Mouse (Mus musculus) embryonic facial prominence, embryonic 13.5 days (tissue): Measurements from ENCODE around the gene Gm10642. TPM values are rescaled to one million over a fixed set of nuclear protein-coding genes. Genes with fewer than 3 reads are reported as not detected.

Source experiments
- ATAC-seq: fragments of 200-750 bp; cut with Nextera tagmentation; 2 replicates; pipeline ENCODE4 v1.8.0; 2017; ENCODE audit warnings: low read depth; ENCODE audit not compliant: insufficient number of reproducible peaks, insufficient read depth, low FRiP score, low TSS enrichment
- H3K27ac ChIP-seq: fragments of 300-500 bp; sonication (generic); 2 replicates; pipeline ENCODE4 v1.5.1; 2015; ENCODE audit warnings: moderate library complexity, mild to moderate bottlenecking, inconsistent platforms
- H3K27me3 ChIP-seq: fragments of 300-500 bp; sonication (generic); 2 replicates; pipeline ENCODE4 v1.6.1; 2015; ENCODE audit warnings: mild to moderate bottlenecking, inconsistent platforms
- H3K36me3 ChIP-seq: fragments of 300-500 bp; sonication (generic); 2 replicates; pipeline ENCODE4 v1.6.1; 2015; ENCODE audit warnings: mild to moderate bottlenecking, inconsistent platforms
- H3K4me1 ChIP-seq: fragments of 300-500 bp; sonication (generic); 2 replicates; pipeline ENCODE4 v1.6.1; 2015; ENCODE audit warnings: inconsistent platforms
- H3K4me2 ChIP-seq: fragments of 300-500 bp; sonication (generic); 2 replicates; pipeline ENCODE4 v1.6.1; 2015; ENCODE audit warnings: moderate library complexity, mild to moderate bottlenecking, inconsistent platforms
- H3K4me3 ChIP-seq: fragments of 300-500 bp; sonication (generic); 2 replicates; pipeline ENCODE4 v1.5.1; 2015; ENCODE audit warnings: mild to moderate bottlenecking, inconsistent platforms
- H3K9ac ChIP-seq: fragments of 300-500 bp; sonication (generic); 2 replicates; pipeline ENCODE4 v1.6.1; 2015; ENCODE audit warnings: mild to moderate bottlenecking, inconsistent platforms
- H3K9me3 ChIP-seq: fragments of 300-500 bp; sonication (generic); 2 replicates; pipeline ENCODE4 v1.6.1; 2016; ENCODE audit warnings: inconsistent platforms
- WGBS: fragments of 180-500 bp; shearing (Covaris S2); methylation state at CpG from one replicate; pipeline ENCODE4 v1.1.7; 2015; ENCODE audit warnings: mixed read lengths; 5-methylcytosine and 5-hydroxymethylcytosine counted together
- polyA plus RNA-seq: library from polyadenylated mRNA; unstranded; fragments of >200 nt; fragmentation: Nextera tagmentation; extraction: Ambion mirVana; gene quantifications from 2 replicates; pipeline ENCODE4 v1.2.1, GENCODE M21; 2015

Gm10642 gene
- 0.28 and 0.33 TPM in 2 replicates for polyA plus RNA-seq

GRCm38 (mm10) chr9:70656130-70657007 is at the start of gene Gm10642:
Gene Gm10642 (plus strand): TSS chr9:70656251.
- no peaks in the 10 kb centered on the region for H3K9me3 ChIP-seq
- under 1% methylated on average over 72 of the region's 72 CpGs for WGBS
- H3K4me3 ChIP-seq = peak within 1 kb of the TSS; percentile 70
- H3K27ac ChIP-seq = peak within 1 kb of the TSS; percentile 94
- peak within 1 kb of the TSS; percentile 82 for H3K4me2 ChIP-seq
- no peaks in the 10 kb centered on the region for H3K27me3 ChIP-seq
- peaks cover 23% of the 10 kb centered on the region for H3K4me1 ChIP-seq
- peak; percentile 38 for ATAC-seq
- no peaks in the 10 kb centered on the region for H3K36me3 ChIP-seq
- peak within 1 kb of the TSS; percentile 88 for H3K9ac ChIP-seq

DNA sequence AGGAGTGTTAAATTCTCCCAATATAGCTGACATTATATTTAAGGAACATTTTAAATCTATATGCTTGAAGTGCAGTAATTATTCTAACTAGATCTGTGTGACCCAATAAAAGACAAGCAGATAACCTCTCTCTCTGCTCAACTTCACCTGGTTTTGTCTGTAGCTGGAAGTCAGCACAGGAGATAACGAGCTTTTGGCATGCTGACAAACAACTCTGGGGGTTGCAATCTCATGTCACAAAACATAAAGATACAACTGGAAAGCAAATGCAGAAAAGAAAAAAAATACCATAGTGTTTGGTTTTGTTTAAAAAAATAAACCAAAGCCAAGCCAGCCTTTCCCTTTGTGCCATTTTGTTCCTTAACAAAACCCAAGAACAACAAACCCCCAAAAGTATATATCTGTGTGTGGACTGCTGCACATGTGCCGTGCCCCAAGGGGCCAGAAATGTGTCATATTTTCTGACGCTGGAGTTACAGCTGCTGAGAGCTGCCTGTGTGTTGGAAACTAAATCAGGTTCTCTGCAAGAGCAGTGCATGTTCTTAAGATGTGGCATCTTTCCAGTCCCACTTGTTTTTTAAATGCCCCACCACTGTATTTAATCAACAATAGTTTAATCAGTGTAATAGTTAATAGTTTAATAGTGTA is 44.9 kb upstream of the Gm10642 start:
- Histone ChIP-seq H3K4me1 (peaks cover 4% of the 10 kb centered on the region; the same call in 1 of the 2 replicates), H3K27me3 (no peaks in the 10 kb centered on the region), H3K4me3 (no peak overlapping the region), H3K27ac (no peak overlapping the region), H3K9ac (no peak overlapping the region), H3K36me3 (peaks cover 25% of the 10 kb centered on the region), H3K4me2 (no peak overlapping the region), H3K9me3 (no peaks in the 10 kb centered on the region)
- ATAC-seq = no peak
- 60% methylated on average over 3 of the region's 3 CpGs for WGBS

GRCm38 (mm10) chr9:70629711-70630110 is 26.3 kb upstream of the Gm10642 start:
- 73% methylated on average over 2 of the region's 2 CpGs for WGBS
- H3K4me1 ChIP-seq = peaks cover 11% of the 10 kb centered on the region
- no peak for ATAC-seq

GRCm38 (mm10) chr9:70631665-70632064 is 24.4 kb upstream of the Gm10642 start:
- Histone ChIP-seq H3K27ac (peak overlapping the region; percentile 51; the same call in 1 of the 2 replicates), H3K36me3 (no peaks in the 10 kb centered on the region), H3K4me1 (peaks cover 11% of the 10 kb centered on the region), H3K27me3 (no peaks in the 10 kb centered on the region), H3K9ac (no peak overlapping the region), H3K4me3 (no peak overlapping the region), H3K9me3 (no peaks in the 10 kb centered on the region), H3K4me2 (no peak overlapping the region)
- WGBS = 18% methylated on average over 5 of the region's 5 CpGs
- no peak for ATAC-seq

More at GRCm38 (mm10) chr9:70629711-70630110, 26.3 kb upstream of the Gm10642 start:
- 0 out of 2 replicates have a peak, but pooled peaks cover 4% of the 10 kb centered on the region for H3K36me3 ChIP-seq
- no peaks in the 10 kb centered on the region for H3K9me3 ChIP-seq
- H3K4me3 ChIP-seq = no peak overlapping the region
- no peak overlapping the region for H3K9ac ChIP-seq
- no peak overlapping the region for H3K27ac ChIP-seq
- H3K4me2 ChIP-seq = no peak overlapping the region
- no peaks in the 10 kb centered on the region for H3K27me3 ChIP-seq

DNA sequence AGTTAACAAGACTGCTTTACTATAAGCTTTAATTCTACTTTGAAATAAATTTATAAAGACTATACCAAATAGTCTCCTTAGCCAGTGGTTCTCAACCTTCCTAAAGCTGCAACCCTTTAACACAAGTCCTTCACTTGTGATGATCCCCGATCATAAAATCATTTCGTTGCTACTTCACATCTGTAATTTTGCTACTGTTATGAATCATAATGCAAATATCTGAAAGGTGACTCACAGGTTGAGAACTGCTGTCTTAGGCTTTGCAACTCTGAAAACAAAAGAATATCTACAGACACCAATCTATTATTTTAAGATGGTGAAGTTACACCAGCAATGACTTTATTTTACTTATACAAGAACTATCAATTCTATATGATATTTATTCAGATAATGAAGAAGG is 19.3 kb upstream of the Gm10642 start:
- Histone ChIP-seq H3K4me2 (no peak overlapping the region), H3K4me1 (peaks cover 1% of the 10 kb centered on the region), H3K9me3 (no peaks in the 10 kb centered on the region), H3K4me3 (no peak overlapping the region), H3K36me3 (no peaks in the 10 kb centered on the region), H3K27ac (no peak overlapping the region), H3K9ac (no peak overlapping the region), H3K27me3 (no peaks in the 10 kb centered on the region)
- no peak for ATAC-seq
- WGBS = 82% methylated on average over 2 of the region's 2 CpGs

- Histone ChIP-seq H3K36me3 (no peaks in the 10 kb centered on the region), H3K27me3 (no peaks in the 10 kb centered on the region), H3K4me2 (no peak overlapping the region), H3K4me3 (no peak overlapping the region), H3K4me1 (peaks cover 15% of the 10 kb centered on the region), H3K9me3 (no peaks in the 10 kb centered on the region), H3K27ac (no peak overlapping the region), H3K9ac (no peak overlapping the region)
- WGBS = 77% methylated on average over 2 of the region's 2 CpGs
- no peak for ATAC-seq
Observed at GRCm38 (mm10) chr9:70650260-70650659, 5.8 kb upstream of the Gm10642 start.

GRCm38 (mm10) chr9:70650994-70651393 is 5.1 kb upstream of the Gm10642 start:
- no peaks in the 10 kb centered on the region for H3K27me3 ChIP-seq
- no peak overlapping the region for H3K4me3 ChIP-seq
- no peaks in the 10 kb centered on the region for H3K9me3 ChIP-seq
- no peaks in the 10 kb centered on the region for H3K36me3 ChIP-seq
- WGBS = 93% methylated on average over 1 of the region's 1 CpGs
- H3K9ac ChIP-seq = no peak overlapping the region
- H3K4me2 ChIP-seq = no peak overlapping the region
- no peak overlapping the region for H3K27ac ChIP-seq
- peaks cover 15% of the 10 kb centered on the region for H3K4me1 ChIP-seq
- ATAC-seq = no peak

- H3K27ac ChIP-seq = no peak overlapping the region
- no peak overlapping the region for H3K4me2 ChIP-seq
- no peak overlapping the region for H3K9ac ChIP-seq
- no peaks in the 10 kb centered on the region for H3K27me3 ChIP-seq
- peaks cover 19% of the 10 kb centered on the region for H3K4me1 ChIP-seq
- H3K36me3 ChIP-seq = no peaks in the 10 kb centered on the region
- no peaks in the 10 kb centered on the region for H3K9me3 ChIP-seq
- ATAC-seq = no peak
- 53% methylated on average over 2 of the region's 2 CpGs for WGBS
- no peak overlapping the region for H3K4me3 ChIP-seq
Observed at GRCm38 (mm10) chr9:70652221-70652620, 3.8 kb upstream of the Gm10642 start.

GRCm38 (mm10) chr9:70653875-70654274 is 2.2 kb upstream of the Gm10642 start:
- no peak for ATAC-seq
- H3K4me2 ChIP-seq = peak overlapping the region; percentile 21; the same call in 1 of the 2 replicates
- H3K27ac ChIP-seq = no peak overlapping the region
- H3K4me3 ChIP-seq = no peak overlapping the region
- H3K9ac ChIP-seq = no peak overlapping the region
- H3K4me1 ChIP-seq = peaks cover 23% of the 10 kb centered on the region
- H3K9me3 ChIP-seq = no peaks in the 10 kb centered on the region
- no peaks in the 10 kb centered on the region for H3K36me3 ChIP-seq
- 75% methylated on average over 2 of the region's 2 CpGs for WGBS
- H3K27me3 ChIP-seq = no peaks in the 10 kb centered on the region

GRCm38 (mm10) chr9:70654496-70654895 is 1.6 kb upstream of the Gm10642 start:
- H3K4me3 ChIP-seq = no peak overlapping the region
- H3K9ac ChIP-seq = no peak overlapping the region
- H3K4me2 ChIP-seq = peak overlapping the region; percentile 21; the same call in 1 of the 2 replicates
- H3K36me3 ChIP-seq = no peaks in the 10 kb centered on the region
- no peak for ATAC-seq
- WGBS = 66% methylated on average over 4 of the region's 4 CpGs
- no peaks in the 10 kb centered on the region for H3K9me3 ChIP-seq
- peaks cover 23% of the 10 kb centered on the region for H3K4me1 ChIP-seq
- H3K27me3 ChIP-seq = no peaks in the 10 kb centered on the region
- H3K27ac ChIP-seq = no peak overlapping the region

DNA sequence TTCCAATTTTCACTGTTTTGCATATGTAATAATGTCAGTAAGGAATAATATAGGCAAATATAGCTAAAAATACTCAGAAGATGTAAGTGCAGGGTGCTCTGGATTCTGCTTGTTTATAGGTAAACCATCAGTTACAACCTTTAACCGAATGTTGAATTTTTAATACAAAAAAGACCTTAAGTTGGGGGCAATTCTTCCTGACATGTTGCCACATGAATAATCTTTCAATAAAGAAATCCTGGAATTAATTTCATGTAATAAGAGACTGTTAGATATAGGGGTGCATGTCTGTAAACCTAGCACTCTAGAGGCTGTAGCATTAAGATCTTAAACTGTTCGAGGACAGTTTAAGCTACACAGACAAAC is 304 bp upstream of the Gm10642 start:
- H3K9me3 ChIP-seq = no peaks in the 10 kb centered on the region
- no peak overlapping the region for H3K9ac ChIP-seq
- peak overlapping the region; percentile 82 for H3K4me2 ChIP-seq
- WGBS = 35% methylated on average over 2 of the region's 2 CpGs
- ATAC-seq = no peak
- no peak overlapping the region for H3K27ac ChIP-seq
- H3K27me3 ChIP-seq = no peaks in the 10 kb centered on the region
- no peaks in the 10 kb centered on the region for H3K36me3 ChIP-seq
- peaks cover 23% of the 10 kb centered on the region for H3K4me1 ChIP-seq
- peak overlapping the region; percentile 70 for H3K4me3 ChIP-seq
